Mouse (Mus musculus): ENCODE results near the gene Polr3gl. TPM values are rescaled to one million over a fixed set of nuclear protein-coding genes. Genes with fewer than 3 reads are reported as not detected.

Polr3gl gene
- polyA plus RNA-seq, 1 experiment from 2014 or later, result 28.4 TPM

GRCm38 (mm10) chr3:96541328-96542078 lies 52.5 kb downstream of the Polr3gl start:
- H3K9ac ChIP-seq (ENCODE audit: low read length), result 0 out of 2 replicates have a peak overlapping the region, but pooled peaks have one; percentile 20
- no peaks in the 10 kb centered on the region for H3K4me1 ChIP-seq (replicated peaks; ENCODE audit: control insufficient read depth, insufficient read depth, low read length)
- no peak overlapping the region for H3K27ac ChIP-seq (ENCODE audit: low read depth, low read length)
- WGBS, result 18% methylated on average over 14 of the region's 14 CpGs
- DNase-seq (ENCODE audit: low spot score) (no peak), ATAC-seq (replicated peaks; ENCODE audit: low FRiP score) (no peak)
- H3K4me3 ChIP-seq (ENCODE audit: low read depth, low read length), result no peak overlapping the region
- H3K27me3 ChIP-seq (ENCODE audit: control insufficient read depth, insufficient read depth, low read length), result no peaks in the 10 kb centered on the region
- no peaks in the 10 kb centered on the region for H3K36me3 ChIP-seq (ENCODE audit: control insufficient read depth, insufficient read depth, low read length)
- H3K9me3 ChIP-seq (ENCODE audit: control insufficient read depth, low read length), result no peaks in the 10 kb centered on the region
- H3K4me2 ChIP-seq (ENCODE audit: low read depth, low read length, severe bottlenecking), result no peak overlapping the region

GRCm38 (mm10) chr3:96540740-96541139 lies 53.2 kb downstream of the Polr3gl start:
- Histone ChIP-seq H3K9ac (ENCODE audit: low read length) (no peak overlapping the region), H3K4me1 (replicated peaks; ENCODE audit: control insufficient read depth, insufficient read depth, low read length) (no peaks in the 10 kb centered on the region), H3K9me3 (ENCODE audit: control insufficient read depth, low read length) (no peaks in the 10 kb centered on the region), H3K36me3 (ENCODE audit: control insufficient read depth, insufficient read depth, low read length) (no peaks in the 10 kb centered on the region), H3K4me3 (ENCODE audit: low read depth, low read length) (no peak overlapping the region), H3K27ac (ENCODE audit: low read depth, low read length) (no peak overlapping the region), H3K27me3 (ENCODE audit: control insufficient read depth, insufficient read depth, low read length) (no peaks in the 10 kb centered on the region), H3K4me2 (ENCODE audit: low read depth, low read length, severe bottlenecking) (no peak overlapping the region)
- no peak for DNase-seq (ENCODE audit: low spot score)
- ATAC-seq (replicated peaks; ENCODE audit: low FRiP score), result no peak
- WGBS, result 28% methylated on average over 6 of the region's 6 CpGs

GRCm38 (mm10) chr3:96539316-96539715 lies 54.7 kb downstream of the Polr3gl start:
- Histone ChIP-seq H3K9ac (ENCODE audit: low read length) (no peak overlapping the region), H3K4me2 (ENCODE audit: low read depth, low read length, severe bottlenecking) (no peak overlapping the region), H3K27ac (ENCODE audit: low read depth, low read length) (no peak overlapping the region), H3K4me1 (replicated peaks; ENCODE audit: control insufficient read depth, insufficient read depth, low read length) (no peaks in the 10 kb centered on the region), H3K4me3 (ENCODE audit: low read depth, low read length) (no peak overlapping the region), H3K9me3 (ENCODE audit: control insufficient read depth, low read length) (no peaks in the 10 kb centered on the region), H3K36me3 (ENCODE audit: control insufficient read depth, insufficient read depth, low read length) (no peaks in the 10 kb centered on the region), H3K27me3 (ENCODE audit: control insufficient read depth, insufficient read depth, low read length) (no peaks in the 10 kb centered on the region)
- no peak for DNase-seq (ENCODE audit: low spot score)
- ATAC-seq (replicated peaks; ENCODE audit: low FRiP score), result no peak
- WGBS, result 73% methylated on average over 2 of the region's 2 CpGs

- H3K9ac ChIP-seq (ENCODE audit: low read length), result no peak overlapping the region
- no peak overlapping the region for H3K4me2 ChIP-seq (ENCODE audit: low read depth, low read length, severe bottlenecking)
- H3K9me3 ChIP-seq (ENCODE audit: control insufficient read depth, low read length), result no peaks in the 10 kb centered on the region
- no peak overlapping the region for H3K27ac ChIP-seq (ENCODE audit: low read depth, low read length)
- DNase-seq (ENCODE audit: low spot score) (no peak), ATAC-seq (replicated peaks; ENCODE audit: low FRiP score) (no peak)
- H3K36me3 ChIP-seq (ENCODE audit: control insufficient read depth, insufficient read depth, low read length), result no peaks in the 10 kb centered on the region
- peaks cover 2% of the 10 kb centered on the region; the same call in 1 of the 2 replicates for H3K27me3 ChIP-seq (ENCODE audit: control insufficient read depth, insufficient read depth, low read length)
- no peaks in the 10 kb centered on the region for H3K4me1 ChIP-seq (replicated peaks; ENCODE audit: control insufficient read depth, insufficient read depth, low read length)
- 59% methylated on average over 2 of the region's 2 CpGs for WGBS
- no peak overlapping the region for H3K4me3 ChIP-seq (ENCODE audit: low read depth, low read length)
Measured at GRCm38 (mm10) chr3:96534300-96534699, 59.7 kb downstream of the Polr3gl start.

GRCm38 (mm10) chr3:96532050-96532449 lies 61.9 kb downstream of the Polr3gl start:
- Histone ChIP-seq H3K36me3 (ENCODE audit: control insufficient read depth, insufficient read depth, low read length) (no peaks in the 10 kb centered on the region), H3K4me2 (ENCODE audit: low read depth, low read length, severe bottlenecking) (no peak overlapping the region), H3K4me3 (ENCODE audit: low read depth, low read length) (no peak overlapping the region), H3K27ac (ENCODE audit: low read depth, low read length) (no peak overlapping the region), H3K27me3 (ENCODE audit: control insufficient read depth, insufficient read depth, low read length) (peaks cover 15% of the 10 kb centered on the region), H3K9me3 (ENCODE audit: control insufficient read depth, low read length) (no peaks in the 10 kb centered on the region), H3K4me1 (replicated peaks; ENCODE audit: control insufficient read depth, insufficient read depth, low read length) (peaks cover 5% of the 10 kb centered on the region; the same call in 1 of the 2 replicates), H3K9ac (ENCODE audit: low read length) (no peak overlapping the region)
- 71% methylated on average over 7 of the region's 7 CpGs for WGBS
- no peak for ATAC-seq (replicated peaks; ENCODE audit: low FRiP score)
- no peak for DNase-seq (ENCODE audit: low spot score)

GRCm38 (mm10) chr3:96528506-96528905 lies 65.5 kb downstream of the Polr3gl start:
- Histone ChIP-seq H3K9ac (ENCODE audit: low read length) (no peak overlapping the region), H3K36me3 (ENCODE audit: control insufficient read depth, insufficient read depth, low read length) (no peaks in the 10 kb centered on the region), H3K27me3 (ENCODE audit: control insufficient read depth, insufficient read depth, low read length) (peaks cover 19% of the 10 kb centered on the region), H3K27ac (ENCODE audit: low read depth, low read length) (no peak overlapping the region), H3K9me3 (ENCODE audit: control insufficient read depth, low read length) (no peaks in the 10 kb centered on the region), H3K4me1 (replicated peaks; ENCODE audit: control insufficient read depth, insufficient read depth, low read length) (peaks cover 9% of the 10 kb centered on the region), H3K4me2 (ENCODE audit: low read depth, low read length, severe bottlenecking) (no peak overlapping the region), H3K4me3 (ENCODE audit: low read depth, low read length) (no peak overlapping the region)
- DNase-seq (ENCODE audit: low spot score), result no peak
- 42% methylated on average over 9 of the region's 9 CpGs for WGBS
- no peak for ATAC-seq (replicated peaks; ENCODE audit: low FRiP score)

Other genes starting within 250 kb of the Polr3gl start
- not detected in 2 replicates for gene BC107364, start 141.9 kb downstream of the Polr3gl start, polyA plus RNA-seq (2014; fragmentation: Nextera tagmentation; extraction: Ambion mirVana)
- 0.69 and 0.77 TPM in 2 replicates for gene Hfe2, start 69.0 kb downstream of the Polr3gl start, polyA plus RNA-seq (2014; fragmentation: Nextera tagmentation; extraction: Ambion mirVana)
- gene Txnip, start 36.2 kb downstream of the Polr3gl start, polyA plus RNA-seq (2014; fragmentation: Nextera tagmentation; extraction: Ambion mirVana), result 45.5 and 46.3 TPM in 2 replicates
- gene Gm16253, start 17.2 kb downstream of the Polr3gl start, polyA plus RNA-seq (2014; fragmentation: Nextera tagmentation; extraction: Ambion mirVana), result 1.0 TPM in 1 of 2 replicates, not detected in the other
- 1.9 and 2.4 TPM in 2 replicates for gene Ankrd34a, start 2.5 kb upstream of the Polr3gl start, polyA plus RNA-seq (2014; fragmentation: Nextera tagmentation; extraction: Ambion mirVana)
- gene Lix1l, start 7.0 kb upstream of the Polr3gl start, polyA plus RNA-seq (2014; fragmentation: Nextera tagmentation; extraction: Ambion mirVana), result 5.5 TPM in 2 replicates
- 198 and 199 TPM in 2 replicates for gene Rbm8a, start 35.8 kb upstream of the Polr3gl start, polyA plus RNA-seq (2014; fragmentation: Nextera tagmentation; extraction: Ambion mirVana)
- gene Pex11b, start 41.2 kb upstream of the Polr3gl start, polyA plus RNA-seq (2014; fragmentation: Nextera tagmentation; extraction: Ambion mirVana), result 41.3 and 41.6 TPM in 2 replicates
- 0.09 TPM in 1 of 2 replicates, not detected in the other for gene Gm42957, start 41.3 kb upstream of the Polr3gl start, polyA plus RNA-seq (2014; fragmentation: Nextera tagmentation; extraction: Ambion mirVana)
- 0.65 and 0.87 TPM in 2 replicates for gene Itga10, start 51.4 kb upstream of the Polr3gl start, polyA plus RNA-seq (2014; fragmentation: Nextera tagmentation; extraction: Ambion mirVana)
- gene Ankrd35, start 76.0 kb upstream of the Polr3gl start, polyA plus RNA-seq (2014; fragmentation: Nextera tagmentation; extraction: Ambion mirVana), result 0.27 and 0.37 TPM in 2 replicates
- gene Pias3, start 102.2 kb upstream of the Polr3gl start, polyA plus RNA-seq (2014; fragmentation: Nextera tagmentation; extraction: Ambion mirVana), result 40.2 and 45.2 TPM in 2 replicates
- gene Nudt17, start 114.4 kb upstream of the Polr3gl start, polyA plus RNA-seq (2014; fragmentation: Nextera tagmentation; extraction: Ambion mirVana), result 11.8 and 12.8 TPM in 2 replicates
- gene Polr3c, start 133.4 kb upstream of the Polr3gl start, polyA plus RNA-seq (2014; fragmentation: Nextera tagmentation; extraction: Ambion mirVana), result 41.9 and 44.1 TPM in 2 replicates
- gene Rnf115, start 133.5 kb upstream of the Polr3gl start, polyA plus RNA-seq (2014; fragmentation: Nextera tagmentation; extraction: Ambion mirVana), result 84.8 and 95.3 TPM in 2 replicates
- gene Pdzk1, start 235.1 kb upstream of the Polr3gl start, polyA plus RNA-seq (2014; fragmentation: Nextera tagmentation; extraction: Ambion mirVana), result not detected in 2 replicates
- gene Cd160, start 235.2 kb upstream of the Polr3gl start, polyA plus RNA-seq (2014; fragmentation: Nextera tagmentation; extraction: Ambion mirVana), result not detected in 2 replicates

Data from forebrain, embryonic 11.5 days (tissue).